Mouse (Mus musculus) bone marrow macrophage, adult 2 months (primary cell): ENCODE data around the gene Hes6.

Source experiments
- CTCF ChIP-seq: IDR thresholded peaks from 2 replicates; pipeline ENCODE4 v1.5.1; 2012; ENCODE audit warnings: low read depth, mild to moderate bottlenecking, low read length, moderate library complexity
- POLR2A ChIP-seq: IDR thresholded peaks from 2 replicates; pipeline ENCODE4 v1.6.1; 2012; ENCODE audit warnings: mild to moderate bottlenecking, low read depth, low read length, borderline replicate concordance

GRCm38 (mm10) chr1:91415311-91415710, 1.5 kb upstream of the Hes6 start:
- TF ChIP-seq POLR2A: no peak
- no peak for TF ChIP-seq CTCF
